Mouse (Mus musculus) CH12.LX (cell line): ENCODE measurements around the gene Tm6sf2. TPM values are rescaled to one million over a fixed set of nuclear protein-coding genes. Genes with fewer than 3 reads are reported as not detected.

Experiments
- DNase-seq: peaks from one replicate; pipeline ENCODE4 v3.0.0-alpha.2; 2013; ENCODE audit errors: extremely low read depth
- H3K27ac ChIP-seq: 2 replicates; pipeline ENCODE4 v1.5.1; 2012; ENCODE audit warnings: low read depth, mild to moderate bottlenecking, control low read depth, moderate library complexity; ENCODE audit not compliant: insufficient read depth
- H3K27me3 ChIP-seq: replicated peaks from 2 replicates; pipeline ENCODE3; 2012; ENCODE audit warnings: inconsistent platforms
- H3K36me3 ChIP-seq, 2 experiments: replicated peaks in 1 of 2; 2 replicates each; pipeline versions ENCODE3 to v1.6.1; 2012; ENCODE audit warnings: inconsistent platforms in 1 of 2, low read length in 1 of 2, mild to moderate bottlenecking in 1 of 2, mixed read lengths in 1 of 2, moderate library complexity in 1 of 2; ENCODE audit not compliant: control insufficient read depth in 1 of 2, insufficient read depth in 1 of 2
- H3K4me1 ChIP-seq, 2 experiments: 2 replicates each; pipeline ENCODE4 v1.6.1; 2012; ENCODE audit warnings: inconsistent platforms in 1 of 2, moderate library complexity in 1 of 2; ENCODE audit not compliant: insufficient read depth in 2 of 2, control insufficient read depth in 1 of 2
- H3K4me2 ChIP-seq: 2 replicates; pipeline ENCODE4 v1.6.1; 2012; ENCODE audit warnings: low read depth, mild to moderate bottlenecking, control low read depth; ENCODE audit not compliant: poor library complexity, insufficient read depth, severe bottlenecking
- H3K4me3 ChIP-seq, 3 experiments: fragments of 150-350 bp in 1 of 3; sonication (generic) in 1 of 3; replicated peaks in 1 of 3; 2 replicates each; pipeline versions ENCODE3 to v1.5.1; 2011 to 2012; ENCODE audit warnings: low read depth in 2 of 3, low read length in 2 of 3, mild to moderate bottlenecking in 2 of 3, moderate library complexity in 2 of 3, control low read depth in 1 of 3, improper control_type of control experiment in 1 of 3, inconsistent platforms in 1 of 3, mixed read lengths in 1 of 3; ENCODE audit not compliant: poor library complexity in 1 of 3
- H3K79me2 ChIP-seq: replicated peaks from 2 replicates; pipeline ENCODE4 v1.6.1; 2012; ENCODE audit warnings: mild to moderate bottlenecking, moderate library complexity; ENCODE audit not compliant: control insufficient read depth, poor library complexity, insufficient read depth, severe bottlenecking; ENCODE audit errors: extremely low read depth
- H3K9ac ChIP-seq: 2 replicates; pipeline ENCODE4 v1.6.1; 2012; ENCODE audit warnings: low read depth, mild to moderate bottlenecking, control low read depth, moderate library complexity; ENCODE audit not compliant: insufficient read depth
- H3K9me3 ChIP-seq: replicated peaks from 2 replicates; pipeline ENCODE3; 2012; ENCODE audit warnings: low read length, inconsistent platforms, mixed read lengths
- CHD1 ChIP-seq: IDR thresholded peaks from 2 replicates; pipeline ENCODE4 v1.6.1; 2012; ENCODE audit warnings: low read depth, low read length, improper control_type of control experiment, inconsistent platforms
- ELF1 ChIP-seq: IDR thresholded peaks from 2 replicates; pipeline ENCODE4 v1.6.1; 2014; ENCODE audit warnings: low read depth, mild to moderate bottlenecking, inconsistent platforms, low read length, improper control_type of control experiment
- ETS1 ChIP-seq: conservative IDR thresholded peaks from 2 replicates; pipeline ENCODE4 v1.6.1; 2012; ENCODE audit warnings: low read depth, mild to moderate bottlenecking, inconsistent platforms, low read length, improper control_type of control experiment, moderate library complexity
- GABPA ChIP-seq: IDR thresholded peaks from 2 replicates; pipeline ENCODE4 v1.6.1; 2012; ENCODE audit warnings: low read depth, low read length, improper control_type of control experiment, inconsistent platforms; ENCODE audit not compliant: insufficient replicate concordance
- JUN ChIP-seq: IDR thresholded peaks from 2 replicates; pipeline ENCODE4 v1.6.1; 2011; ENCODE audit warnings: low read depth, mild to moderate bottlenecking, low read length, improper control_type of control experiment, moderate library complexity; ENCODE audit not compliant: insufficient read depth
- JUND ChIP-seq: conservative IDR thresholded peaks from 2 replicates; pipeline ENCODE4 v1.6.1; 2011; ENCODE audit warnings: low read depth, low read length, improper control_type of control experiment
- MAFK ChIP-seq: IDR thresholded peaks from 2 replicates; pipeline ENCODE4 v1.6.1; 2011; ENCODE audit warnings: low read length, improper control_type of control experiment; ENCODE audit not compliant: insufficient replicate concordance
- MAZ ChIP-seq: IDR thresholded peaks from 2 replicates; pipeline ENCODE4 v1.6.1; 2012; ENCODE audit warnings: low read depth, mild to moderate bottlenecking, inconsistent platforms, low read length, improper control_type of control experiment, moderate library complexity
- MXI1 ChIP-seq: IDR thresholded peaks from 2 replicates; pipeline ENCODE4 v1.6.1; 2011; ENCODE audit warnings: mild to moderate bottlenecking, low read depth, low read length, improper control_type of control experiment
- MYC ChIP-seq: IDR thresholded peaks from 2 replicates; pipeline ENCODE4 v1.6.1; 2011; ENCODE audit warnings: low read depth, mild to moderate bottlenecking, improper control_type of control experiment, low read length
- NRF1 ChIP-seq: IDR thresholded peaks from 2 replicates; pipeline ENCODE4 v1.6.1; 2014; ENCODE audit warnings: low read depth, mild to moderate bottlenecking, inconsistent platforms, low read length, improper control_type of control experiment, moderate library complexity
- PAX5 ChIP-seq: IDR thresholded peaks from 2 replicates; pipeline ENCODE4 v1.6.1; 2012; ENCODE audit warnings: low read length, inconsistent platforms, mixed read lengths
- RCOR1 ChIP-seq: conservative IDR thresholded peaks from 2 replicates; pipeline ENCODE4 v1.6.1; 2012; ENCODE audit warnings: low read depth, mild to moderate bottlenecking, inconsistent platforms, low read length, improper control_type of control experiment
- SMC3 ChIP-seq: IDR thresholded peaks from 2 replicates; pipeline ENCODE4 v1.6.1; 2011; ENCODE audit warnings: low read depth, low read length, improper control_type of control experiment
- TCF12 ChIP-seq: IDR thresholded peaks from 2 replicates; pipeline ENCODE4 v1.6.1; 2014; ENCODE audit warnings: low read depth, mild to moderate bottlenecking, inconsistent platforms, low read length, improper control_type of control experiment
- UBTF ChIP-seq: IDR thresholded peaks from 2 replicates; pipeline ENCODE4 v1.6.1; 2012; ENCODE audit warnings: low read depth, mild to moderate bottlenecking, inconsistent platforms, low read length, improper control_type of control experiment, moderate library complexity
- USF1 ChIP-seq: IDR thresholded peaks from 2 replicates; pipeline ENCODE4 v1.6.1; 2014; ENCODE audit warnings: low read depth, mild to moderate bottlenecking, inconsistent platforms, low read length, improper control_type of control experiment
- USF2 ChIP-seq: conservative IDR thresholded peaks from 2 replicates; pipeline ENCODE4 v1.6.1; 2011; ENCODE audit warnings: low read depth, low read length, improper control_type of control experiment
- ZC3H11A ChIP-seq: IDR thresholded peaks from 2 replicates; pipeline ENCODE4 v1.6.1; 2012; ENCODE audit warnings: low read depth, mild to moderate bottlenecking, inconsistent platforms, low read length, improper control_type of control experiment
- ZMIZ1 ChIP-seq: IDR thresholded peaks from 2 replicates; pipeline ENCODE4 v1.6.1; 2012; ENCODE audit warnings: low read depth, mild to moderate bottlenecking, inconsistent platforms, low read length, improper control_type of control experiment
- ZNF384 ChIP-seq: IDR thresholded peaks from 2 replicates; pipeline ENCODE4 v1.6.1; 2012; ENCODE audit warnings: low read depth, low read length, improper control_type of control experiment, inconsistent platforms
- dilution Hi-C: fragments of 300-500 bp; cut with MboI; formaldehyde crosslinking; loops from 2 replicates; pipeline ENCODE4 v1.14.3; 2020; ENCODE audit warnings: low sequenced_read_pairs; ENCODE audit not compliant: extremely low pct_unique_long_range_greater_than_20kb, extremely low pct_ligation_motif_present
- in situ Hi-C: fragments of 300-500 bp; cut with MboI; formaldehyde crosslinking; loops from 3 replicates; pipeline ENCODE4 v1.14.3; 2019; ENCODE audit warnings: low sequenced_read_pairs, low pct_ligation_motif_present, low pct_unique_long_range_greater_than_20kb, mixed read lengths
- polyA plus RNA-seq: library from polyadenylated mRNA; unstranded; fragments of >175 nt; gene quantifications from 2 replicates; pipeline ENCODE4 v1.2.1, GENCODE M21; 2012; ENCODE audit warnings: low read depth; ENCODE audit not compliant: insufficient read length
- total RNA-seq, 2 experiments: library from RNA; depleted of rRNA; stranded (reverse); fragments of 300-350 nt in 1 of 2; fragments of >200 nt in 1 of 2; gene quantifications; 2 replicates each; pipeline ENCODE4 v1.2.3; 2012 to 2014

Gene Tm6sf2
- total and polyA plus RNA-seq, 3 experiments: 0.40 to 2.6 (median 1.9) TPM

DNA sequence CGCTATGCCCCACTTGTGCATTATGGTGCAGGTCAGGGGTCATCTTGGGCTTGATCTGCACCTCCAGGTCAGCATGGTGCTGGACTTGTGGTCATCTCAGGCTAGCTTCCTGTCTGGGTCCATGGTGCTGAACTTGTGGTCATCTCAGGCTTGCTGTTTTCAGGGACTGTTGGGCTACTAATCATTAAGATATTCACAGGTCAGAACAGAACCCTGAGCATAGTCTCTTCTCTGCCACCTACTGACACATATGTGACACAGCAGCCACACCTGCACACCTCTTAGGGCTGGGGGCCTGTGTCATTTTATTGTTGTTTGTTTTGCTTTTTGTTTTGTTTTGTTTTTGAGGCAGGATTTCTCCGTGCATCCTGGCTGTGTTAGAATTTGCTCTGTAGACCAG is 50.1 kb downstream of the Tm6sf2 start (continued):
- TF ChIP-seq TCF12 (no peak), ZMIZ1 (no peak)

DNA sequence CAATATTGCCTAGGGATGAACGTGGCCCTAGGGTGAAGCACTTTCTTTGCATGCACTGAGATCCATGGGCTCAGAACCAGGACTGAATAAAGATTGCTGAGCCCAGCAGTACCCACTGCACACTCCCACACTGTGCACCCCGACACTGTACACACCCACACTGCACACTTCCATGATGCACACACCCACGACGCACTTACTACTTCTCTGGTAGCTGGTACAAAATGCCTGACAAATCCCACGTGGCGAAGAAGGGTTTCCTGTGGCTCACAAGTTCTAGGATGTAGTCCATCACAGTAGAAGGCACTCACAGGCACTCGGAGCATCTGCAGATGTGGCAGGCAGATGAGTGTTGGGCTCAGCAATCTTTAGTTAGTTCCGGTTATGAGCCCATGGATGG is 52.3 kb downstream of the Tm6sf2 start:
- no peak overlapping the region for H3K27ac ChIP-seq
- in situ Hi-C loops (no loop called here), dilution Hi-C loops (no loop called here)
- H3K4me3 ChIP-seq: no peak overlapping the region
- H3K27me3 ChIP-seq: no peaks in the 10 kb centered on the region
- H3K4me2 ChIP-seq: no peak overlapping the region
- H3K9ac ChIP-seq: no peak overlapping the region
- no peaks in the 10 kb centered on the region for H3K9me3 ChIP-seq
- H3K36me3 ChIP-seq: no peaks in the 10 kb centered on the region
- H3K4me1 ChIP-seq: peaks cover 0 to 11% of the 10 kb centered on the region in 2 experiments; a peak in 2 of 4 replicates
- no peaks in the 10 kb centered on the region for H3K79me2 ChIP-seq
- no peak for DNase-seq
- no peak for TF ChIP-seq USF2
- TF ChIP-seq ZNF384: no peak
- TF ChIP-seq USF1: no peak
- TF ChIP-seq MAZ: no peak
- TF ChIP-seq GABPA: no peak
- TF ChIP-seq JUND: no peak
- TF ChIP-seq NRF1: no peak
- TF ChIP-seq MAFK: no peak
- TF ChIP-seq MXI1: no peak
- TF ChIP-seq ELF1: no peak
- no peak for TF ChIP-seq UBTF
- TF ChIP-seq ETS1: no peak
- no peak for TF ChIP-seq SMC3
- no peak for TF ChIP-seq RCOR1
- TF ChIP-seq ZC3H11A: no peak
- no peak for TF ChIP-seq CHD1
- no peak for TF ChIP-seq PAX5
- no peak for TF ChIP-seq MYC
- TF ChIP-seq JUN: no peak
